Mouse (Mus musculus) CD8-positive naive resting alpha-beta T cell, adult 2 months (primary cell): ENCODE measurements around the gene Sf3a1.

Experiments used
- DNase-seq, 2 experiments: peaks; one replicate each; pipeline ENCODE4 v3.0.0; 2022; ENCODE audit warnings: low read depth in 2 of 2, low spot score in 2 of 2

Gene Sf3a1

DNA sequence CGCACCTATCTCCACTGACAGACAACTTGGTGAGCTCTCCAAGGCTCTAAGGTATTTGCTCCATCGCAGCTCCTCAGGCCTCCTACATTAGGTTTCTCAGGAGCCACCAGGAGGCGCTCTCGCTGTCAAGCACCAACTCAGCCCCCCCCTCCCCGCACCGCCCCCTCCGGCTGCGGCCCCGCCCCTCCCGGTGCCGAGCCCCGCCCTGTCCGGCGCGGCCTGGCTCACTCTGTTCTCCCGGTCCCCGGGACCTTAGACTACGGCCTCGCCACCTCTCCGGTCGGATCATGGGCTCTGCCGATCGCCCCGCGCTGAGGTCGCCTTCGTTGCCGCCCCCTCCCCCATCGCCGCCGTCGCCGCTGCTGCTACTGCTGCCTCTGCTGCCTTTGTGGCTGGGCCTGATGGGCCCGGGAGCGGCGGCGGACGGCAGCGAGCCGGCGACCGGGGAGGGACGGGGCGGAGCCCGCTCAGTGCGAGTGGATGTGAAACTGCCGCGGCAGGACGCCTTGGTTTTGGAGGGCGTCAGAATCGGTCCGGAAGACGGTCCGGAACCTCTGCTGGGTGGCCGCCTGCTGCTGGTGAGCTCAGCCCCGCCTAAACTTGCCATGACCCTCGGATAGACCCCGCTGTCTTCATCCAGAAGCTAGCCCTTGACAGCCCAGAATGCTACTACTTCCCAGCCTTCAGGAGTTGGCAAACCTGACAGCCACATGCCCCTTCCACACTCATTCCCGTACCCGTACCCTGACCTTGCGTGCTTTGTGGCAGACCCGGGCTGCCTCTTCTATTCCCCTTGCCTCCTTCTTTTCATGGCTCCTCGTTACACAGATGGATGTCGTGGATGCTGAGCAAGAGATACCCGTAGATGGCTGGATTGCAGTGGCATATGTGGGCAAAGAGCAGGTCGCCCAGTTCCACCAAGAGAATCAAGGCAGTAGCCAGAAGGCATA lies 24.9 kb upstream of the Sf3a1 start, which contains the start of gene Rnf215:
Rnf215 (plus strand) TSS at position 217 of the 950 bp plus-strand sequence.
- DNase-seq: peak; percentile 70 to 79

DNA sequence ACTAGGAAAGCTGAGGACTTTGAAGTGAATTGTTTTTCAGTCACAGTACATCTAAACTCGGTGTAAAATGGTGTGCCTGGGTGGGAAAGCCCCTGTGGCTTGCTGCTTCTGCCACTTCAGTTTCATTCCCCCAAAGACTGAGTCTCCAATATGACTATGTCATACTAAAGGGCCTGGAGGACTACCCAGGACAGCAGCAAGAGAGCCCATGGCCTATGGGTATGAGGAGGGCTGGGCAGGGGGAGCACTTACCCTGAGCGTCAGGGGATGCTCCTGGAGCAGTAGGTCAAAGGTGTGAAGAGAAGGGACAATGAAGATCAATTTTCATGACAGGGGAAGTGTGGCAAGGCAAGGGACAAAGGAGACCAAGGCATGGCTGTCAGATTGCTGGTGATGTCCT lies 21.2 kb upstream of the Sf3a1 start:
- no peak for DNase-seq

GRCm38 (mm10) chr11:4141505-4141904 lies 18.6 kb upstream of the Sf3a1 start:
- no peak for DNase-seq

- no peak for DNase-seq
These were observed 17.8 kb upstream of the Sf3a1 start for GRCm38 (mm10) chr11:4142352-4142751.

DNA sequence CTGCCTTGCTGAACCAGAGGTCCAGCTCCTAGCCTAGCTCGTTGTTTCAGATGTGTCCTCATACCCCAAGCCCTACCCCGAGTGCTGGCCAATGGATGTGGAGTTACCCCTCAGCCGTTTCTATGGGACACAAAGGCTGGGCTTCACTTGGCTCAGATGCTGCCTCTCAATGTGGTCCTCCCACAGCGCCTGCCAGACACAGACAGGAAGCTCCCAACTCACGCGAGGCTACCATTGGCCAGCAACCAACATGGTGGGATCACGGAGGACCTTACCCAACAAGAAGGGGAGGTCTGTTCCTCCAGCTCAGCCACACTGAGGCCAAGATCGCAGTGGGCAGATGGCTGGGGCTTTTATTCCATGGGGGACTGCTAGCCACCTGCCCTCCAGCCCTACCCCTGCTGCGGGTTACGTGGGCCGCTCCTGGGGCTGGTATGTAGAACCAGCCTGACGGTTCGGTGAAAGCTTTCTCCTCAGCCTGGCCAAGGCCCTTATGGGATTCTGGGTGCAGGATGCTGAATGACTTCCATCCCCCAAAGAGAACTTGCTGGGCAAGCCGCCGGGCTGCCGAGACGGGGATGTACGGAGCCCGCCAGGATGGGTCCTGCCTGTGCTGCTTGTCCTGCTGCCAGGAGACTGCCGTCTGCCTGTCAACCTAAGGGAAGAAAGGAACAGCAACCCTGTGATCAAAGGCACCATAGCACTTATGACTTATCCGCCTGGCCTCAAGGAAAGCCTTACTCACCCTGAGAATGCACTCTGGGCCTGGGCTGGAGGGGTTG lies 16.7 kb upstream of the Sf3a1 start:
- DNase-seq: no peak

- DNase-seq: no peak
These were observed 13.8 kb upstream of the Sf3a1 start for GRCm38 (mm10) chr11:4146381-4146780.

- DNase-seq: no peak
These were observed 13.1 kb upstream of the Sf3a1 start for GRCm38 (mm10) chr11:4147098-4147497.

DNA sequence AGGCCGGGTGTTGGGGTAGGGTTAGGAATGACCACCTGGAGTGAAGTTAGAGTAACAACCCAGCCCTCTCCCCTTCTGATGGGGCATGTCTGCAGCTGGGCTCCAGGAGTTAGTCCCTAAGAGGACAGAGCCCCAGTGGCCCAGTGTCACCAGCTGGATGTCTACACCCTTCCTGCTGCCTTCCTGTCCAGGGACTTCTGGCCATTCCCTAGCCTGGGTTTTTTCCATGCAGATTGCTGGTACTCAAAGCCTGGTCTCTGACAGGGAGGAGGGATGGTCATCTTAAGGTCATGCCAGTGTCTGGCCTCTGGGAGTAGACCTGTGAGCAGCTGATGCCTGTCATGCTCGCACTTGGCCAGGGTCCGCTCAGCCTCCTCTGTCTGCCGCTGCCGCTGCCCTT lies 12.0 kb upstream of the Sf3a1 start:
- no peak for DNase-seq

DNA sequence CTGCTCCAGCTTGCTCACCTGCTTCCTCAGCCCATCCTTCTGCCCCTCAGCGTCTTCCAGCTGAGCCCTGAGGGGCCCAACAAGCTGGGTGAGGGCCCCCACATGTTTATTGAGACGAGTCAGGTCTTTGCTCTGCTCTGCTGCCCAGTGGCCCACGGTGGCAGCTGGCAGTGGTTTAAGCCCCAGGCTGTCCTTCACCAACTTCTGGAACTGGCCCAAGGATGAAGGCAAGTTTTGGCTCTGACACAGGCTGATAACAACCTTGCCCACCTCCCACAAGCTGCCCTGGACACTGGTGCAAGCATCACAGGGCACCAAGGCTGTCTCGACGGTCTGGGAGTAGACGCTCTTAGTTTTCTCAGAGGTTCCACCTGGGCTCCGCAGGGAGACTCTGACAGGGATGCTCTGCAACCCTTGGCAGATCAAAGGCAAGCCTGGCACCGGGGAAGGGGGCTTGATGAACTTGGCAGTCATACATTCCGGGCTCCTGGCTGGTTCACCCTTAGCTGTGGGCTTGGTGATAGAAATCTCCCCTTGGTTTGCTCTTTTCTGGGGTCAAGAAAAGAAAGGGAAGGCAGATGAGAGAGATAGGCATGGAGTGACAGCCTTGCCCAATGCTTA lies 11.5 kb upstream of the Sf3a1 start:
- DNase-seq: no peak

DNA sequence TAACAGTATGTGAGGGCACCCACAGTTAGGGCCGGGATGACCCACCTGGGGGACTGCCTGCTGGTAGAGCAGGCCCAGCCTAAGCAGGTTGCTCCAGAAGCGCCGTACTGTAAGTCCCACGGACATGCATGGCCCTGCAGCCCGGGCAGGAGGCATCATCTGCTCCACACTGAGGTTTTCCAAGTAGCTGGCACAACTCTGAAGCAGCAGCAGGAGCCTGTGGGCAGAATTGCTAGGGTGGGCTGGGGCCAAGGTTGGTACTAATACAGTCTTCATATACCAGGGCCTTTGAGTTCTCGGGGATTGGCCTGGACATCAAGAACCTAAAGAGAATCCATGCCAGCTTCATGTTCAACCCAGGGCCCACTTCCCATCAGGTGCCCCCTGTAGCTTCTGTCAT lies 10.3 kb upstream of the Sf3a1 start:
- DNase-seq: no peak

GRCm38 (mm10) chr11:4153694-4154093 lies 6.5 kb upstream of the Sf3a1 start:
- no peak for DNase-seq

GRCm38 (mm10) chr11:4155641-4156040 lies 4.5 kb upstream of the Sf3a1 start:
- no peak for DNase-seq

GRCm38 (mm10) chr11:4158676-4159075 lies 1.5 kb upstream of the Sf3a1 start:
- no peak for DNase-seq

DNA sequence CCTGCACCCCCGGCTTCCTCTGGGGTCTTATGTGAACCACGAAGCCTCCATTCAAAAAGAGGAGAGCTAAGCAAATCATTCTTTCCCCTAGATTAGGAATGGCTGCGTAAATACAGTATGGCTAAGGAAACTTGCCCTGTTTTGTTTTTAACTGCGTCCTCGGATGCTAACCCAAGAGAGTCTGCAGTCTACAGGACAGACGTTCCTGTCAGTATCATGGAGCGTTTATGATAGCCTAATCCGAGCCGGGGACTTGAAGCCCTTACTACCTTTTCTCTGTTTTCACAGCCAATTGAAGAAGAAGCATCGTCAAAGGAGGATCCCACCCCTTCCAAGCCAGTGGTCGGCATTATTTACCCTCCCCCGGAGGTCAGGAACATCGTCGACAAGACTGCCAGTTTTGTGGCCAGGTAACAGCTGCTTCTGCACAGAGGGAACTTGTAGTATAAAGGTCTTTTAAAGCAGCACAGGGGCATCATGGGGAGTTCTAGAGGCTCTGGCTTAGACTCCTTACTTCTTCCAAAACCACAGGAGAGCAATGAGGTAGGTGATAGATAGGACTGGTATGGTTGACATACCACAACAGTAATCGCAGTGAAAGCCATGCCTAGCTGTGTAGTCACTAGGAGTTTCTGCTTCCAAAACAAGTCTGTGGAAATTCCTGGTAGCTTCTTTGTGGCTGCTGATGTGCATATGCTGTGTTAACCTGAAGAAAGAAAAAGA lies 769 bp downstream of the Sf3a1 start:
- DNase-seq: no peak

DNA sequence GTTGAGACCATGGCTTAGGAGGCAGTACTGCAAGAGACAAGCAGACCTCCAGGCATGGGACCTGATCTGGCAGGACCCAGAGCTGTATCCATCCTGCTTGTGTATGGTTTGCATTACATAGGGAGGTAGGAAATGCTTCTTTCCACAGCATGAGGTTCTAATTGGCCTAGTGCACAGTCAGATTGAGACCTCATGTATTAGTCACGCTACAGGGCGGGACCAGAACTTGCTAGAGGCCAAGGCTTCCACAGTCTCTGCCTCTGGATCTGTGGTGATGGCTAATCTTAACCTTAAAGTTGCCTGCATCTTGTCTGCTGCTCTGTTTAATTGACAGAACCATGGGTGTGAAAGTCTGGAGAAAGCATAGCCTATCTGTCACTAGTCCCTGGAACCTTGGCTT lies 4.6 kb downstream of the Sf3a1 start:
- no peak for DNase-seq

DNA sequence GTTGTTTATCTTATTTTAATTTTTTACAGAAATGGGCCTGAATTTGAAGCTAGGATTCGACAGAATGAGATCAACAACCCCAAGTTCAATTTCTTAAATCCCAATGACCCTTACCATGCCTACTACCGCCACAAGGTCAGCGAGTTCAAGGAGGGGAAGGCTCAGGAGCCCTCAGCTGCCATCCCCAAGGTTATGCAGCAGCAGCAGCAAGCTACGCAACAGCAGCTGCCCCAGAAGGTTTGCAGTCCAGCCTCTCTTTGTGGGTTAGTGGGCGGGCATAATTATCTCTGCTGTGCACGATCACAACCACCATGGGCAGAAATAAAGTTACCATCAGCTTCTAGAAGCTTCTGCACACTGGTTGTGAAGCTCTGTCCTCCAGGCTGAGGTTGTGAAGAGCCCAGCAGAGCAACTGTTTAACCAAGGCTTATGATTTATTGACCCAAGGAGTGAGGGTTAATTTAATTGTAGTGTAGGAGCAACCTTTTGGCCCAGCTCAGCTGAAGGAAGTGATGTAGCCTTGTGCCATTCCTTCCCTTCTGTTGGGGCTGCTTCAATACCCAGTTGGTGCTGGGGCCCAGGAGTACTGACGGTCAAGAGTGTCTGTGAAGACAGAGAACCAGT lies 6.4 kb downstream of the Sf3a1 start:
- no peak for DNase-seq

DNA sequence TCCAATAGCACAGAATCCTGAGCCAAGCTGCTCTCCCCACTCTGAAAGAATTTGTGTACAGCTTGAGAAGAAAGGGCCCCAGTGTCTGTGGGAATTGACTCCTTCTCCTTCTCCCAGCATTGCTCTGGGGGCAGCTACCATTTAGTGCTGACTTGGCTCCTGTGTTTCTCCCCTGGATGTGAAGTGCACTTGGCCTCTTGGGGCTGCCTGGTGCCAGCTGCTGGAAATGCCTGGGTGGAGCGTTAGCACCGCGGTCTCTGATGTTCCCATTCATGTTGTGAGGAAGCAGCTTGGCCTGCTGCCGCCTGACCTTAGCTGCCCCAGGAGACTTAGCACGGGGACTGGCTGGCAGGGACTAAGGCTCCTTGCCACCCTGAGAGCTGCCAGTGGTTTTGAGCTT lies 14.4 kb downstream of the Sf3a1 start:
- DNase-seq: no peak

GRCm38 (mm10) chr11:4177716-4178115 lies 17.6 kb downstream of the Sf3a1 start:
- no peak for DNase-seq

DNA sequence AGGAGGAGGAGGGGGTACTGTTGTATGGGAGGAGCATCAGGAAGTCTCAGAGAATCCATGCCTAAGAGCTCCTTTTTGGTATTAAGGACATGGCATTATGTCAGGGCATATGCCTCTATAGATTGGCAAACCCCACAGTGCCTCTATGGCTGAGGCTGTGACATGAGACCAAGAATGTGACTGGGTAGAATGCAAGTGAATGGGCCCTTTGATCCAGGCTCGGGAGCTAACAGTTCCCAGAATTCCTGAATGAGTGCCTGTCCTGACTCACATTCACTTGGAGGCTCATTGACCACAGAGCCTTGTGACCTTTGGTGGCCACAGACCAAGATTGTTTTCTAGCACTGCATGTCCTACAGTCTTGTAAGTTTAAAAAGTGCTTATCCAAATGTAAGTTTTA lies 21.9 kb downstream of the Sf3a1 start:
- no peak for DNase-seq

DNA sequence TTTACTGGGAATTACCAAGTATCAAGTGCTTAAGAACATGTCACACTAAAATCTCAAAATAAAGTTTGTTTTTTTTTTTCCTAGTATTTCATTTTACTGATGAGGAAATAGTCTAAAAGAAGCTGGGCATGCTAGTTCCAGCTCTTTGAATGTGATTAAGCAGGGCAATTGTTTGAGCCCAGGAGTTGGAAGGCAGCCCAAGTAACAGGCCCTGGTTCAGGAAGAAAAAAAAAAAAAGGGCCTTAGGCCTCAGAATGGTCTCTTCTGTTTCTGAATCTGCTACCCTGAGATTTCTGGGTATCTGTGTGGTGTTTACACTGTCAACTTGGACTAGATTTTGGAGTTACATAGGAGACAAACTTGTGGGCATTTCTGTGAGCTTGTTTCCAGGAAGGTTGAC lies 23.4 kb downstream of the Sf3a1 start:
- DNase-seq: no peak
